Mouse (Mus musculus): ENCODE results near the gene Rad1. TPM values are rescaled to one million over a fixed set of nuclear protein-coding genes. Genes with fewer than 3 reads are reported as not detected.
A peak's percentile ranks its signal among the peaks of the same experiment; 100 is the strongest.
"Not testable (repeated sequence)": the region's sequence is repeated elsewhere in the genome, so short reads cannot be mapped to it uniquely, and the experiment has no call there.

Gene Rad1
- polyA plus RNA-seq, 1 experiment from 2014 or later: 35.8 TPM

GRCm38 (mm10) chr15:10470941-10471340 lies 14.9 kb upstream of the Rad1 start:
- H3K27ac ChIP-seq: peak overlapping the region; percentile 91; the same call in 1 of the 2 replicates
- DNase-seq (ENCODE audit: low spot score): no peak
- no peaks in the 10 kb centered on the region for H3K27me3 ChIP-seq (ENCODE audit: insufficient read depth, poor library complexity, severe bottlenecking)
- H3K36me3 ChIP-seq: peaks cover 10% of the 10 kb centered on the region
- H3K4me1 ChIP-seq: peaks cover 7% of the 10 kb centered on the region; the same call in 1 of the 2 replicates
- 13% methylated on average over 3 of the region's 3 CpGs for WGBS
- H3K4me3 ChIP-seq: peak overlapping the region; percentile 89
- H3K9me3 ChIP-seq: no peaks in the 10 kb centered on the region

GRCm38 (mm10) chr15:10486365-10486839 lies 584 bp downstream of the Rad1 start:
- Histone ChIP-seq H3K4me1 (peaks cover 17% of the 10 kb centered on the region; the same call in 1 of the 2 replicates), H3K36me3 (peaks cover 30% of the 10 kb centered on the region), H3K27ac (peak overlapping the region; percentile 90), H3K4me3 (peak overlapping the region; percentile 87), H3K9me3 (no peaks in the 10 kb centered on the region), H3K27me3 (ENCODE audit: insufficient read depth, poor library complexity, severe bottlenecking) (no peaks in the 10 kb centered on the region)
- WGBS: 1% methylated on average over 18 of the region's 18 CpGs
- DNase-seq (ENCODE audit: low spot score): no peak

- H3K27ac ChIP-seq: no peak overlapping the region
- no peak for DNase-seq (ENCODE audit: low spot score)
- WGBS: 65% methylated on average over 2 of the region's 2 CpGs
- no peaks in the 10 kb centered on the region for H3K27me3 ChIP-seq (ENCODE audit: insufficient read depth, poor library complexity, severe bottlenecking)
- no peaks in the 10 kb centered on the region for H3K9me3 ChIP-seq
- H3K36me3 ChIP-seq: peaks cover 28% of the 10 kb centered on the region
- H3K4me3 ChIP-seq: peak overlapping the region; percentile 87
- H3K4me1 ChIP-seq: peaks cover 17% of the 10 kb centered on the region; the same call in 1 of the 2 replicates
These were observed 1.4 kb downstream of the Rad1 start for GRCm38 (mm10) chr15:10487246-10487645.

GRCm38 (mm10) chr15:10490101-10490500 lies 4.3 kb downstream of the Rad1 start:
- Histone ChIP-seq H3K4me1 (0 out of 2 replicates have a peak, but pooled peaks cover 9% of the 10 kb centered on the region), H3K4me3 (no peak overlapping the region), H3K27ac (no peak overlapping the region), H3K36me3 (peaks cover 37% of the 10 kb centered on the region), H3K27me3 (ENCODE audit: insufficient read depth, poor library complexity, severe bottlenecking) (no peaks in the 10 kb centered on the region), H3K9me3 (no peaks in the 10 kb centered on the region)
- DNase-seq (ENCODE audit: low spot score): peak; percentile 17
- 91% methylated on average over 5 of the region's 5 CpGs for WGBS

GRCm38 (mm10) chr15:10495944-10496343 lies 10.1 kb downstream of the Rad1 start:
- Histone ChIP-seq H3K4me3 (no peak overlapping the region), H3K9me3 (no peaks in the 10 kb centered on the region), H3K27me3 (ENCODE audit: insufficient read depth, poor library complexity, severe bottlenecking) (no peaks in the 10 kb centered on the region), H3K4me1 (no peaks in the 10 kb centered on the region), H3K36me3 (peaks cover 30% of the 10 kb centered on the region), H3K27ac (no peak overlapping the region)
- 93% methylated on average over 11 of the region's 11 CpGs for WGBS
- DNase-seq (ENCODE audit: low spot score): peak; percentile 63

- H3K27me3 ChIP-seq (ENCODE audit: insufficient read depth, poor library complexity, severe bottlenecking); H3K27ac ChIP-seq; H3K9me3 ChIP-seq; DNase-seq (ENCODE audit: low spot score); H3K4me1 ChIP-seq; H3K4me3 ChIP-seq: not testable (repeated sequence)
- WGBS: 97% methylated on average over 1 of the region's 1 CpGs
- H3K36me3 ChIP-seq: peaks cover 30% of the 10 kb centered on the region
These were observed 10.9 kb downstream of the Rad1 start for GRCm38 (mm10) chr15:10496696-10497095.

GRCm38 (mm10) chr15:10499593-10499992 lies 13.8 kb downstream of the Rad1 start:
- Histone ChIP-seq H3K4me1 (no peaks in the 10 kb centered on the region), H3K4me3 (no peak overlapping the region), H3K36me3 (peaks cover 7% of the 10 kb centered on the region), H3K9me3 (no peaks in the 10 kb centered on the region), H3K27me3 (ENCODE audit: insufficient read depth, poor library complexity, severe bottlenecking) (no peaks in the 10 kb centered on the region), H3K27ac (no peak overlapping the region)
- peak; percentile 33 for DNase-seq (ENCODE audit: low spot score)
- 63% methylated on average over 5 of the region's 5 CpGs for WGBS

- peak; percentile 57 for DNase-seq (ENCODE audit: low spot score)
- H3K27me3 ChIP-seq (ENCODE audit: insufficient read depth, poor library complexity, severe bottlenecking): no peaks in the 10 kb centered on the region
- H3K4me1 ChIP-seq: no peaks in the 10 kb centered on the region
- H3K4me3 ChIP-seq: no peak overlapping the region
- no peak overlapping the region for H3K27ac ChIP-seq
- no peaks in the 10 kb centered on the region for H3K9me3 ChIP-seq
- peaks cover 7% of the 10 kb centered on the region for H3K36me3 ChIP-seq
- 62% methylated on average over 5 of the region's 5 CpGs for WGBS
These were observed 14.2 kb downstream of the Rad1 start for GRCm38 (mm10) chr15:10500035-10500434.

GRCm38 (mm10) chr15:10500838-10501719 lies 15.3 kb downstream of the Rad1 start:
- Histone ChIP-seq H3K27ac (no peak overlapping the region), H3K4me1 (no peaks in the 10 kb centered on the region)

GRCm38 (mm10) chr15:10506099-10506498 lies 20.3 kb downstream of the Rad1 start:
- WGBS: 60% methylated on average over 11 of the region's 11 CpGs
- no peak overlapping the region for H3K27ac ChIP-seq
- no peak for DNase-seq (ENCODE audit: low spot score)
- no peaks in the 10 kb centered on the region for H3K36me3 ChIP-seq
- H3K4me1 ChIP-seq: no peaks in the 10 kb centered on the region
- no peaks in the 10 kb centered on the region for H3K9me3 ChIP-seq
- no peak overlapping the region for H3K4me3 ChIP-seq
- no peaks in the 10 kb centered on the region for H3K27me3 ChIP-seq (ENCODE audit: insufficient read depth, poor library complexity, severe bottlenecking)

More at GRCm38 (mm10) chr15:10500838-10501719, 15.3 kb downstream of the Rad1 start:
- 54% methylated on average over 11 of the region's 11 CpGs for WGBS
- no peaks in the 10 kb centered on the region for H3K27me3 ChIP-seq (ENCODE audit: insufficient read depth, poor library complexity, severe bottlenecking)
- no peak overlapping the region for H3K4me3 ChIP-seq
- no peaks in the 10 kb centered on the region for H3K9me3 ChIP-seq
- DNase-seq (ENCODE audit: low spot score): peak; percentile 76
- H3K36me3 ChIP-seq: peaks cover 4% of the 10 kb centered on the region

GRCm38 (mm10) chr15:10515166-10515565 lies 29.3 kb downstream of the Rad1 start:
- H3K27me3 ChIP-seq (ENCODE audit: insufficient read depth, poor library complexity, severe bottlenecking): no peaks in the 10 kb centered on the region
- no peak for DNase-seq (ENCODE audit: low spot score)
- no peak overlapping the region for H3K27ac ChIP-seq
- H3K4me3 ChIP-seq: no peak overlapping the region
- H3K36me3 ChIP-seq: no peaks in the 10 kb centered on the region
- 85% methylated on average over 7 of the region's 7 CpGs for WGBS
- H3K4me1 ChIP-seq: no peaks in the 10 kb centered on the region
- H3K9me3 ChIP-seq: no peaks in the 10 kb centered on the region

- H3K4me1 ChIP-seq: no peaks in the 10 kb centered on the region
- 76% methylated on average over 1 of the region's 1 CpGs for WGBS
- no peaks in the 10 kb centered on the region for H3K9me3 ChIP-seq
- no peak overlapping the region for H3K27ac ChIP-seq
- H3K4me3 ChIP-seq: no peak overlapping the region
- DNase-seq (ENCODE audit: low spot score): no peak
- no peaks in the 10 kb centered on the region for H3K36me3 ChIP-seq
- no peaks in the 10 kb centered on the region for H3K27me3 ChIP-seq (ENCODE audit: insufficient read depth, poor library complexity, severe bottlenecking)
These were observed 40.1 kb downstream of the Rad1 start for GRCm38 (mm10) chr15:10525896-10526295.

- Histone ChIP-seq H3K27me3 (ENCODE audit: insufficient read depth, poor library complexity, severe bottlenecking) (no peaks in the 10 kb centered on the region), H3K4me3 (no peak overlapping the region)
- 43% methylated on average over 4 of the region's 4 CpGs for WGBS
These were observed 45.5 kb downstream of the Rad1 start for GRCm38 (mm10) chr15:10531352-10531751.

More at GRCm38 (mm10) chr15:10531352-10531751, 45.5 kb downstream of the Rad1 start:
- Histone ChIP-seq H3K27ac (no peak overlapping the region), H3K9me3 (no peaks in the 10 kb centered on the region), H3K4me1 (peaks cover 3% of the 10 kb centered on the region; the same call in 1 of the 2 replicates), H3K36me3 (no peaks in the 10 kb centered on the region)
- DNase-seq (ENCODE audit: low spot score): no peak

Data from heart, embryonic 10.5 days (tissue).